Mouse (Mus musculus) gonadal fat pad, adult 2 months (tissue): ENCODE measurements around the gene Msh6. TPM values are rescaled to one million over a fixed set of nuclear protein-coding genes. Genes with fewer than 3 reads are reported as not detected.
"Not testable (repeated sequence)": the region's sequence is repeated elsewhere in the genome, so short reads cannot be mapped to it uniquely, and the experiment has no call there.

Experiments used
- DNase-seq: peaks from one replicate; pipeline ENCODE4 v3.0.0-alpha.2; 2012; ENCODE audit warnings: low read depth
- polyA plus RNA-seq: library from polyadenylated mRNA; depleted of rRNA; stranded (reverse); fragments of >200 nt; gene quantifications from 2 replicates; pipeline ENCODE4 v1.2.3, GENCODE M21; 2012; rRNA removed

The Msh6 gene
- 3.4 and 4.4 TPM in 2 replicates for polyA plus RNA-seq

DNA sequence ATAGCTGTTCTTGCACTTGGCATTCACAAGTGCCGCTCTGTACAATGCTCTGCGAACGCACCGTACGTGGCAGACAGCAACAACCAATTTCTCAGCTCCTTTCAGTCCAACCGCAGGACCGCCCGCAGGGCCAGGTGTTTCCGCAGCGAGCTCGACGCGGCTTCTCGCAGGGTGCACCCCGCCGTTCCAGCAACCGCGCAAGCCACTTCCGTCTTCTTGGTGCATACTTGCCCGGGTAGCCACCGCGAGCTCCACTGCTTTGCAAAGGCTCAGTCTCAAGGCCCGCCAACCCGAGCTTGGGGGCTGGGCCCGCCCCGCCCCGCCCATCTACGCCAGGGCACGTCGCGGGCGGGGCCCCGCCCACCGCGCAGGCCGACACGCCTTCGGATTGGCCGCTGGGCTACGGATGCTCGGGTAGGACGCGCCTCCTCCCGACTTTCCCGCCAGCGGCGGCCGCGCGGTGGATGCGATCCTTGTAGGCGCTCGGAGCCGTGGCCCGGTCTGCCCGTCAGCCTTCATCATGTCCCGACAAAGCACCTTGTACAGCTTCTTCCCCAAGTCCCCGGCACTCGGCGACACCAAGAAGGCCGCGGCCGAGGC, at the start of gene Msh6:
Gene Msh6, plus strand, starts transcription at position 434 of the 600 bp plus-strand sequence.
- DNase-seq = no peak

DNA sequence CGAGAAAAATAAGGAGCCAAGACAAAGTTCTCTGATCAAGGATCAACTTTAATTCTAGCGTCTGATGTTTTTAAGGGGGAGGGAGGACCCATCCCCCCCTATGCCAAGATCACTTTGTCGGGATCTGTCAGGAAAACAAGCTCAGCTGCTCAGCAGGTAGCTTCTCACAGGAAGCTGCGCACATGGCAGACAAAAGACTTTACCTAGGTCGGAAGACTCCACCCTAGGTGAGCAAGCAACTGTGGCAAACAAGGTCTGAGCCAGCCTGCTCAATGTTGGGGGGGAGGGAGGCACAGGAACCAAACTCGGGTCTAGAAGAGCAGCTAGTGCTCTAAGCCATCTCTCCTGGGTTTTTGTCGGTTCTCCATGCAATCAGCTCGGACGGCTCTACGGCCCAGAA, 40.5 kb upstream of the Msh6 start:
- DNase-seq = no peak

DNA sequence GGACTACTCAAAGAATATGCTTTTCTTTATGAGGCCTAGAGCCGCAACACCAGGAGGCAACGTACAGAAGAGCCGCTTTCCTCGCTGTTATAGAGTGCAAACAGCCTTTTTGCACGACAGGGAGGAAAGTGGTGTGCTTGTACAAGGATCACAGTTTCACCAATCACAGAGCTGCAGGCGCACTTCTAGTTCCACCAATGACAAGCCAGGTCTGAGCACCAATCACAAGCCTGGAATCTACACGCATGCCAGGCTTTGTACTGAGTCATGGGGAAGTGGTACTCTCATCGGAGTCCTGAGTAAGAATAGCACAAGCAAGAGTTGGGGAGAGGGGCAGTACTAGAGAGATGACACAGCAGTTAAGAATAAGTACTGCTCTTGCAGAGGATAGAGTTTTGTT, 40.1 kb upstream of the Msh6 start:
- no peak for DNase-seq

DNA sequence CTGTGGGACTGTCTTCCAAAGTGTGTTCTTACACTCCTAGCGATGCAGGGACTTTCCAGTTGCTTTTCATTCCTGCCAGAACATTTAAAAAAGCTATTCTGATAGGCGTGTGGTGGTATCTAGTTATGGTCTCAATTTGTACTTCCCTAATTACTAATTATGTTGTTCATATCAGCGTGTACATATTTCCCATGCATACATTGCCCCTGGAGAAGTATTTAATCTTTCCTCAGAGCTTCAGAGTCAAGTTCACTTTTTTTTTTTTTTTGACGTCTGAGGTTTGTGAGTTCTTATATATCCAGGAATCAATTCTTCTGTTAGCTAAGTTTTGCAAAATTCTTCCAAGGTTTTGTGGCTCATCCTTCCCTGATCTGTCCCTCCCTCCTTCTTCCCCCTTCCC, 38.7 kb upstream of the Msh6 start:
- no peak for DNase-seq

DNA sequence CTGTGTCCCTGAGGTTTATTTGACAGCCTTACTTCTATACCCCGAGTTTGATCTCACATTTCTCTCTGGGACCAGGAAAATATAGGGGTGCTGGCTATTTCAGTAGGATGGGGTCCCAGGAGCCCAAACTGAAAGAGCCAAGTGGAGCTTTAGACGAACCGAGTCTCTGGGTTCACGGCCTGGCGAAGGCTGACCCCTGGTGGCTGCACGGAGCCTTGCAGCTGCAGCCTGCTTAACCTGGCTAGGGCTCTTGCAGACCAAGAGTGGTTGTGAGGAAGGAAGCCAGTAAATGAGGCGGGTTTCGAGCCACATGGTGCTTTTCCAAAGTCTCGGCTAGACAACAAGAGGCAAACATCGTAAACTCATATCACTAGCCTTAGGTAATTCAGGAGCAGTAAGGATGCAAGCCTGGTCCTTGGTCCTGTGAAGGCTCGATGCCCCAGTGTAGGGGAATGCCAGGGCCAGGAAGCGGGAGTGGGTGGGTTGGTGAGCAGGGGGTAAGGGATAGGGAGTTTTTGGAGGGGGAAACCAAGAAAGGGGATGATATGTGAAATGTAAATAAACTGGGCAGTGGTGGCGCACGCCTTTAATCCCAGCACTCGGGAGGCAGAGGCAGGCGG, 25.8 kb upstream of the Msh6 start:
- DNase-seq = no peak

DNA sequence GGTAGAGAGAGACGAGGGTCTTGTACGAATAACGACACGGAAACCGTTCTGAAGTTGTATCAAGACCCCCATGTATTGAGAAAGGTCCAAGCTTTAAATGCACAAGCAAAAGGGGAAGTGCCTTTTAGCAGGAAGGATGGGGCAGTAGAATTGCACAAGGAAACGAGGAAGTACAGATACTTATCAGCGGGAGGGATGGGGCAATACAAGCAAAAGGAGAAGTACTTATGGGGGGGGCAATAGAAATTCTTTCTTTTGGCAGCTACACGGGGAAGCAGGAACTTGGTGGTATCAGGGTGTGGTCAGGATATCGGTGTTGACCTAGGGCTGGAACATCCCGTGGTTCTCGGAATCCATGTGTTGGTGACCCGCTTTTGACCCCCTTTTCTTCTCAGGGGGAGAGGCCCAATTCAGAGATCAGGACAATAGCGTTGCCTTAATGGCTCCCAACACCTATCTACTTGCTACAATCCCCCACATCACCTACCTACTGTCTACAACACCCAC, 20.2 kb upstream of the Msh6 start:
- DNase-seq = not testable (repeated sequence)

DNA sequence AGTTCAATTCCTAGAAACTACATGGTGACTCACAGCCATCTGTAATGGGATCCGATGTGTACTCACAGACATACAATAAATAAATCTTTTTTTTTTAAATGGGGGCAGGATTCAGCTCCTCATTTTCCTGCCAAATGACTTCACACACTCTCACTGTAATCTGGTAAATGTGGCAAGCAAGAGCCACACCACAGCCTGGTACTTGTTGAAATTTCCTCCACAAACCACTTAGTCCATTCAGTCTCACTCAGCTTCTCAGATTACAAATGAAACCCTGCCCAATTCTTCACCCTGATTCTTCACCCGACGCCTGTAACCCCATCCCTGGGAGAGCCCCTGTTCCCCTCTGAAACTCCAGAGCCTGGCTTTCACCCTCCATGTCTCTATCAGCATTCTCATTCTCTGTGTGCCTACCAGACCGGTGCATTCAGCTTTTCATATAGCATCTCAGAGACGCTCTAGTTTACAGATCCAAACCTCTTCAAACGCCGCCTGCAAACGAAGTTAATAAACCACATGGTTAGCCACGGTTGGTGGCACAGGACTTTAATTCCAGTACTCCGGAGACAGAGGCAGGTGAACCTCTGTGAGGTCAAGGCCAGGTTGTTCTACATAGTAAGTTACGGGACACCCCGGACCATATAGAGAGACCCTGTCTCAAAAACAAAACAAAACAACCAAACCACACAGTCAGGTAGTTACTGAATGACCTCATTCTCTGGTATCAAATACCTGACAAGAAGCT, 17.6 kb upstream of the Msh6 start:
- DNase-seq = no peak

DNA sequence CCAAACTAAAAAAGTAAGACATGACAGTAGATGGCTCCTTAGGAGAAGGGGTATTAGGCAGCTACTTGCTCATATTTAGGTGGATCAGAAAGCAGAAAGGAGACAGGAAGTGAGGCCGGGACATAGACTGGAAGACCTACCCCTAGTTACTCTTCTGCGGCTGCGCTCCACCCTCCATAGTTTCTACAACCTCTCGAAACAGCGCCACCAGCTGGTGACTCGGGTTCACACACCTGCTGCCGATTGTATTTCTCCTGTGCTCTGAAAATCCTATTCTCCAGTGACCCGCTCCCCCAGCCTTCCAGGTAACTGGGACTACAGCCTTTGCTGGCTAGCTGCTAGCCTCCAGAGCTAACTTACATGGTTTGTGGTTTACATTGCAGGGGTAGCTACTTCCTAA, 16.6 kb upstream of the Msh6 start:
- DNase-seq = no peak

DNA sequence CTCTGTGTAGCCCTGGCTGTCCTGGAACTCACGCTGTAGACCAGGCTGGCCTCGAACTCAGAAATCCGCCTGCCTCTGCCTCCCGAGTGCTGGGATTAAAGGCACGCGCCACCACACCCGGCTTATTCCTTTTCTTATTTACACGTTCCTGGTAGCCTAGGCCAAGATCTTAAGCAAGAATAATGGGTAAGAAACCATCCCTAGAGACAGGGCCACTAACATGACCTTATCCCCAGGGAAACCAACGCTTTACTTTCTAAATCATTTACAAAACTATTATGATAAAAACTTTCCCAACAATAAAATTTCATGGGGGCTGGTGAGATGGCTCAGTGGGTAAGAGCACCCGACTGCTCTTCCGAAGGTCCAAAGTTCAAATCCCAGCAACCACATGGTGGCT, 15.5 kb upstream of the Msh6 start:
- not testable (repeated sequence) for DNase-seq

DNA sequence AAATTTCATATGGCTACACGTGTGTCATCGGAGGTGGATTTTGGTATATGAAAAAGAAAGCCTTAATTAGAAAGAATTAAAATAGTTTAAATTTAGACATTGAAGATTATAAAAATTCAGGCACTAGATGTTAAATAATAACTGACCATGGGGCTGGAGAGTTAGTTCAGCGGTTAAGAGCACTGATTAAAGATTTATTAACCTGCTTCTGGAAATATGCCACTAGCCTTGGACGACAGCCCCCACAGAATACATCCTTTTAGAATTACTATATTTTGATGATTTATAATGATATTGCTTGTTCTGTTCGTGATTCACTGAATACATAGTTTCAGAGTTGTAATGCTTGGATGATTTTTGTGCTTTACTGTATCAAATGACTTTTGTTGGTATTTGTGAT, 14.9 kb upstream of the Msh6 start:
- not testable (repeated sequence) for DNase-seq

DNA sequence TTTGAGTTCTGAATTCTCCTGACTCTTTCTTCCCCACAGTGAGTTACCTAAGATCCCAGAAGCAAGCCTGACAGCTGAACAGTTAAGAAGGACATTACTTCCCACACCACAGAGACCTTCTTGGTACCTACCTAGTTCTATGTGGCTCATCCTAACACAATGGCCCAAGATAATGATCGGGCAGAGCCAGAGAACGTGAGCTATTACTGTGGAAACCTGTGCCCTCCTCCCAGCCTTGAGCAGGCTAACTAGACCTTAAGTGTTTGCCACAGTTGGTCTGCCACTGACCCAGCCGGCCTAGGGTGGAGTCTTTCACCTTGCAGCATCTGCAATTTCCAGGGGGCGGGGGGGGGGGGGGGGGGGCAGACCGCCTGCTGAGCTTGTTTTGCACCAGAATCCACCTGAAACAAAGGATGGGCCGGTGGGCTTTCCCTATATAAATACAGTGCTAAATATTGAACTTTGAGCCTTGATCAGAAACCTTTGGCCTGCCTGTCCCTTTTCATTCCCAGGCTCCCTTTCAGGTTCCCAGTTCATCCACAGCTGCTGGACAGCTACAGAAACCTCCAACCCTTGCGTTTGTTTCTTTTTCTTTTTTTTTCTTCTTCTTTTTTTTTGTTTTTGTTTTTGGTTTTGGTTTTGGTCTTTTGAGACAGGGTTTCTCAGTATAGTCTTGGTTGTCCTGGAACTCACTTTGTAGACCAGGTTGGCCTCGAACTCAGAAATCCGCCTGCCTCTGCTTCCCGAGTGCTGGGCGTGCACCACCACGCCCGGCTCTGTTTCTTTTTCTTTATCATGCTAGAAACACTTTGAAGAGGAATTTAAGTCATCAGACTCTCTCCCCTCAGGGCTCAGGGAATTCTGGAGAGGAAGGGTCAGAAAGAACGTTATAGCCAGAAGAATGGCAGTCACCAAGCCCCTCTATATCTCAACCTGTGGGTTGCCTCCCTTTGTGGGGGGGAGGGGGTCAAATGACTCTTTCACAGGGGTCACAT, 11.5 kb upstream of the Msh6 start:
- no peak for DNase-seq

DNA sequence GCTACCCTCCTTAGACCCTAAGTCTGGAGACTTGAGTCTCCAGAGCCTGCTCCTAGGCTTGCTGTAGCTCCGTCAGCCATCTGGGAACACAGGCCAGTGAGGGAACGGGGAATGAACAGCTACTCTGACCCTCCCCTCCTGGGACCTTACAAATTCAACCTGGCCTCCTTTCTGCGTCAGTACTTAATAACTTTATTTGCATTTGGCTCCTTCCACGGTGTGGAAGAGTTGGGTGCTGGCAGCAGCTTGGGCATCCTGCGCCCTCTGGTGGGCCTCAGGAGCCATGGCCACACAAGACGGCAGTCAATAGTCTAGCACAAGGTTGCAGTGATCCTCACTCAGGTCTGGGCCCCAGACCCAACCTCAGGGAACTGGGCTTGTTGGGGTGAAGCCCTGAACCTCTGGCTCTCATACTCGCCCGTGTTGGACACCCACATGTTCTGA, 6.4 kb upstream of the Msh6 start:
- DNase-seq = not testable (repeated sequence)

DNA sequence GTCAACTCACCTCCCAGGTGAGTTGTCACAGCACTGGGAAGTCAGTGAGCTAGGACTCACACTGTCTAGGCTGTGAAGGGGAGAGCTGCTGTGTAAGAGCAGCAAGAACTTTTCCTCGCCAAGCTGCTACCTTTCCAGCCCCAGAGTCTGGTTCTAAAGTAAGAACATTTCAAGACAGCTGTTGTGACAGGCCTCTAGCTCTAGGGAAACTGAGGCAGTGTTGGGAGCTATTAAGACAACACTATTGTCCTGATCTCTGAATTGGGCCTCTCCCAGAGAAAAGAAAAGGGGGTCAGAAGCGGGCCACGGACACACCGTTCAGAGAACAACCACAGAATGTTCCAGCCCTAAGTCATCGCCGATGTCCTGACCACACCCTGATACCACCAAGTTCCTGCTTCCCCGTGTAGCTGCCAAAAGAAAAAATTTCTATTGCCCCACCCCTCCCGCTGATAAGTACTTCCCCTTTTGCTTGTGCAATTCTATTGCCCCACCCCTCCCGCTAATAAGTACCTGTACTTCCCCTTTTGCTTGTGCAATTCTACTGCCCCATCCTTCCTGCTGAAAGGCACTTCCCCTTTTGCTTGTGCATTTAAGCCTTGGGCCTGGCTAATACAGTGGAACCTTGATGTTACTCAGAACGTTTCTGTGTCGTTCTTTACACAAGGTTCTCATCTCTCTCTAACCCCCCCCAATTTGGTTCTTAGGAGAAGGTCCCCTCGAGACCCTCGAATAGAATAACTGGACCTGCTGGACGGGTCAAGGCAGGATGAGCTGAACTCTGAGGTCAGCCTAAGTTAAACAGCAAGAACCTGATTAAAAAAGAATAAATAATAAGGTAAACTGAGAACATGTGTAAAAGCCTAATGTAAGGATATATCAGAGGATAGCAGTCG, 2.9 kb upstream of the Msh6 start:
- DNase-seq = not testable (repeated sequence)

DNA sequence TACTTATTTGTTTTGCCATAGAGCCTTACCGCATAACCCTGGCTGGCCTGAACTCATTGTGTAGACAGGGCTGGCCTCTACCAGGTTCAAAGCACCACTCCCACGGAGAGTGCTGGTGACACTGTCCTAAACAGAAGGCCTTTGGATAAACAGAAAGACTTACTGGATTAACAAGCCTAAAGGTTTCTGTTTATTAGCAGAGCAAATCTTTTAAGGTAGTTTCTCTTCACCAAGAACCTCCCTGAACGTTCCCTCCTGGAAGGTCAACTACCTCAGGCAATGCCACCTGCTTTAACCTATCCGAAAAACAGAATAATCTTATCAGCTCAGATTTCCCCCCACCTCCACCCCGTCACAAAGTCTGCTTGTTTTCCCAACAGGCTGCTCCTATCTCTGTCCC, 2.0 kb upstream of the Msh6 start:
- DNase-seq = no peak

DNA sequence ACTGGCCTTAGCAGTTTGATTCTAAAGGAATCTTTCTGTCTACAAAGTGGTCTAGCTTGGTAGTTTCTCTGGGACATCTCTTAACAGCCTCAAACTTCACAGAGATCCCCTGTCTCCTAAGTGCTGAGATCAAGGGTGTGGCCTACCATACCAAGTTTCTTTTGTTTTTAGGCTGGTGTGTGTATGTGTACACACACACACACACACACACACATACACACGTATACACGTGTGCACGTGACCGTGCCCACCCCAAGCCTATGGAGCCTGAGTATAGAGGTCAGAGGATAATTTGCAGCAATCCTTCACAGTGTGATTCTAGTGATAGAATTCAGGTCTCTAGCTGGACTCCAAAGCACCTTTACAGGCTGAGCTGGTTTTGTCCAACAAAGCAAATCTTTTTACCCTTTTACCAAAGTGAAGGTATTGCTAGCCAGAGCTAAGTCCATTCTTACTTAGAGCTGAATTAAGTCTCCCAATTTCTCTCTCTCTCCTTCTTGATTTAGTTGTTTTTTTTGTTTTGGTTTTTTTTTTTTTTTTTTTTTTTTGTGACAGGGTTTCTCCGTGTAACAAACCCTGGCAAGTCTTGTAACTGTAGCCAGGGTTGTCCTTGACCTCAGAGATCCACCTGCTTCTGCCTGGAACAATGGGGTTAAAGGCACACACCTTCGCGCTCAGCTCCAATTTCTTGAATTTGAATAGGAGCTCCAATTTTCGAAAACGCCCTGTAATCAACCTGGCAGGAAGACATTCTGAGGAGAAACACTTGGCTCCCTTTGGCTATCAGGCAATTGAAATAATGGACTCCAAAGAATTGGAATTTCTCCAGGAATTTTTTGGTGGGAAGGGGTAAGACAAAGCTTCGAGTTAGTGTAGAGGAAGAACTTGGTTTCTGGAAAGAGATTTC, 1.3 kb upstream of the Msh6 start:
- DNase-seq = no peak

DNA sequence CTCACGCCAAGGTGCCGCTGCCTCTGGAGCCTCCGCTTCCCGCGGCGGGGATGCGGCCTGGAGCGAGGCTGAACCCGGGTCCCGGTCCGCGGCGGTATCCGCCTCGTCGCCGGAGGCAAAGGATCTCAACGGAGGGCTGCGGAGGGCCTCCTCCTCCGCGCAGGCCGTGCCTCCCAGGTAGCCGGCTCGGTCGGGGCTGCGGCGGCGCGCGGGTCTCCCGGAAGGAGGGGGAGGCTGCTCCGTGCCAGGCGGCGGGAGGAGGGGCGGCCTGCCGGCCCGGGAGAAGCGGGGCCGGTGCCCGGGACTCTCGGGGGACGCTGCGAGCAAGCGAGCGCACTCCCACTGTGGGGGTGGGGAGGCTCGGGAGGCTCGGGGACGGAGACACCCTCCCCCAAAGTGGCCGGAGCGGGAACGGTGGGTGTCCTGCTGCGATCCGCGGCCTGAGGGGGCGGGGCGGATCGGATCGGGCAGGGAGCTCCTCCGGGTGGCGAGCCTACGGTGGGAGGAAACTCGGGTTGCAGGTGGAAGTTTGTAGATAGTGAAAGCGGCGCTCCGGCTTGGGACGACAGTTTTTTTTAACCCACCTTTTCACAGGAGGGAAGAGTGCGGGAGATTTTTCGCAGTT, 479 bp downstream of the Msh6 start:
- no peak for DNase-seq

DNA sequence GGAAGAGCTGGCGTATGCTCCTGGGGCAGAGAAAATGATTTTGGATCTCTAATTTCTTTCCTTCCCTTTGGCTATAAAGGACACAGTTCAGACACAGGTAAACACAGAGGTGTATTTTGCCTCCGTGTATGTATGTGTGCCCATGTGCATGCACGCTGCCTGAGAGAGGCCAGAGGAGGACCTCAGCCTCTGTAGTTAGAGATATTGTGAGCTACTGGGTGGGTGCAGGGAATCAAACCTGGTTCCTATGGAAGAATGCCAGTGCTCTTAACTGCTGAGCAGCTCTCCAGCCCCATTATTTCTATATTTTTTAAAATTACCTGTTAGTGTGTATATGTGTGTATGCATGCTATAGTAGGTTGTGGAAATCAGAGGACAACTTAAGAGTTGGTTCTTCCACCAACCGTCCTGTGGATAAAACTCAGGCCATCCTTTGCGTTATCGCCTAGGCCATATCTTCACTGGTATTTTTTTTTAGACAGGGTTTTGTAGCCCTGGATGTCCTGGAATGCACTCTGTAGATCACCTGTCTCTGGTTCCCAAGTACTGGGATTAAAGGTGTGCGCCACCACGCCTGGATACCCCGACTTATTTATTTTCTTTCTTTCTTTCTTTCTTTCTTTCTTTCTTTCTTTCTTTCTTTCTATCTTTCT, 1.4 kb downstream of the Msh6 start:
- no peak for DNase-seq

DNA sequence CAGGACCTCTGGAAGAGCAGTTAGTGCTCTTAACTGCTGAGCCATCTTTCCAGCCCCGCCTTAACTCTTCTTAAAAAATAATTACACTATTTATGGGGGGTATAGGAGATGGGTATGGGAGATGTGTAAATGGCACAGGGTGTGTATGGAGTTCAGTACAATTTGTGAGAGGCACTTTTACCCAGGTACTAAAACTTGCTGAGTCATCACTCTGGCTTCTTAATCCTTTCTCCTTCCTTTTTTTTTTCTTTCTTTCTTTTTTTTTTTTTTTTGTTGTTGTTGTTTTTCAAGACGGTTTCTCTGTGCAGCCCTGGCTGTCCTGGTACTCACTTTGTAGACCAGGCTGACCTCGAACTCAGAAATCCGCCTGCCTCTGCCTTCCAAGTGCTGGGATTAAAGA, 2.1 kb downstream of the Msh6 start:
- DNase-seq = not testable (repeated sequence)

DNA sequence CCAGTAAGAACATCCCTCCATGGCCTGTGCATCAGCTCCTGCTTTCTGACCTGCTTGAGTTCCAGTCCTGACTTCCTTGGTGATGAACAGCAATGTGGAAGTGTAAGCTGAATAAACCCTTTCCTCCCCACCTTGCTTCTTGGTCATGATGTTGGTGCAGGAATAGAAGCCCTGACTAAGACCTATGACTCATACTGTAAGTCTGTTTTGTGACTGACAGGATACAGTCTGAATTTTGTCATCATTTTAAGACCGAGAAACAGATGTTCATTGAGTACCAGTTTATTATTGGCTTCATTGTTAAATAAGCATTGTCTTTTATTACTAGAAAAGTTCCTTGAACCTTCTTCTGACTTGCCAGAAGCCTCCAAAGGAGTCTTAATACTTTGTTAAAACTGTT, 4.8 kb downstream of the Msh6 start:
- not testable (repeated sequence) for DNase-seq
